Mouse (Mus musculus) CH12.LX (cell line): ENCODE data around the gene Map1lc3b. TPM values are rescaled to one million over a fixed set of nuclear protein-coding genes. Genes with fewer than 3 reads are reported as not detected.

Experiments used
- DNase-seq: peaks from one replicate; pipeline ENCODE4 v3.0.0-alpha.2; 2013; ENCODE audit errors: extremely low read depth
- H3K27ac ChIP-seq: 2 replicates; pipeline ENCODE4 v1.5.1; 2012; ENCODE audit warnings: low read depth, mild to moderate bottlenecking, control low read depth, moderate library complexity; ENCODE audit not compliant: insufficient read depth
- H3K27me3 ChIP-seq: replicated peaks from 2 replicates; pipeline ENCODE3; 2012; ENCODE audit warnings: inconsistent platforms
- H3K36me3 ChIP-seq, 2 experiments: replicated peaks in 1 of 2; 2 replicates each; pipeline versions ENCODE3 to v1.6.1; 2012; ENCODE audit warnings: inconsistent platforms in 1 of 2, low read length in 1 of 2, mild to moderate bottlenecking in 1 of 2, mixed read lengths in 1 of 2, moderate library complexity in 1 of 2; ENCODE audit not compliant: control insufficient read depth in 1 of 2, insufficient read depth in 1 of 2
- H3K4me1 ChIP-seq, 2 experiments: 2 replicates each; pipeline ENCODE4 v1.6.1; 2012; ENCODE audit warnings: inconsistent platforms in 1 of 2, moderate library complexity in 1 of 2; ENCODE audit not compliant: insufficient read depth in 2 of 2, control insufficient read depth in 1 of 2
- H3K4me2 ChIP-seq: 2 replicates; pipeline ENCODE4 v1.6.1; 2012; ENCODE audit warnings: low read depth, mild to moderate bottlenecking, control low read depth; ENCODE audit not compliant: poor library complexity, insufficient read depth, severe bottlenecking
- H3K4me3 ChIP-seq, 3 experiments: fragments of 150-350 bp in 1 of 3; sonication (generic) in 1 of 3; replicated peaks in 1 of 3; 2 replicates each; pipeline versions ENCODE3 to v1.5.1; 2011 to 2012; ENCODE audit warnings: low read depth in 2 of 3, low read length in 2 of 3, mild to moderate bottlenecking in 2 of 3, moderate library complexity in 2 of 3, control low read depth in 1 of 3, improper control_type of control experiment in 1 of 3, inconsistent platforms in 1 of 3, mixed read lengths in 1 of 3; ENCODE audit not compliant: poor library complexity in 1 of 3
- H3K79me2 ChIP-seq: replicated peaks from 2 replicates; pipeline ENCODE4 v1.6.1; 2012; ENCODE audit warnings: mild to moderate bottlenecking, moderate library complexity; ENCODE audit not compliant: control insufficient read depth, poor library complexity, insufficient read depth, severe bottlenecking; ENCODE audit errors: extremely low read depth
- H3K9ac ChIP-seq: 2 replicates; pipeline ENCODE4 v1.6.1; 2012; ENCODE audit warnings: low read depth, mild to moderate bottlenecking, control low read depth, moderate library complexity; ENCODE audit not compliant: insufficient read depth
- H3K9me3 ChIP-seq: replicated peaks from 2 replicates; pipeline ENCODE3; 2012; ENCODE audit warnings: low read length, inconsistent platforms, mixed read lengths
- BHLHE40 ChIP-seq: IDR thresholded peaks from 2 replicates; pipeline ENCODE4 v1.6.1; 2011; ENCODE audit warnings: mild to moderate bottlenecking, low read depth, low read length, improper control_type of control experiment
- CHD1 ChIP-seq: IDR thresholded peaks from 2 replicates; pipeline ENCODE4 v1.6.1; 2012; ENCODE audit warnings: low read depth, low read length, improper control_type of control experiment, inconsistent platforms
- CHD2 ChIP-seq: IDR thresholded peaks from 2 replicates; pipeline ENCODE4 v1.6.1; 2011; ENCODE audit warnings: low read length, improper control_type of control experiment
- CTCF ChIP-seq, 2 experiments: IDR thresholded peaks in 1 of 2; conservative IDR thresholded peaks in 1 of 2; 2 replicates each; pipeline ENCODE4 v1.5.1; 2011 to 2012; ENCODE audit warnings: low read depth in 2 of 2, low read length in 2 of 2, improper control_type of control experiment in 1 of 2, inconsistent platforms in 1 of 2, mild to moderate bottlenecking in 1 of 2, moderate library complexity in 1 of 2
- ELF1 ChIP-seq: IDR thresholded peaks from 2 replicates; pipeline ENCODE4 v1.6.1; 2014; ENCODE audit warnings: low read depth, mild to moderate bottlenecking, inconsistent platforms, low read length, improper control_type of control experiment
- ETS1 ChIP-seq: conservative IDR thresholded peaks from 2 replicates; pipeline ENCODE4 v1.6.1; 2012; ENCODE audit warnings: low read depth, mild to moderate bottlenecking, inconsistent platforms, low read length, improper control_type of control experiment, moderate library complexity
- GABPA ChIP-seq: IDR thresholded peaks from 2 replicates; pipeline ENCODE4 v1.6.1; 2012; ENCODE audit warnings: low read depth, low read length, improper control_type of control experiment, inconsistent platforms; ENCODE audit not compliant: insufficient replicate concordance
- HCFC1 ChIP-seq: IDR thresholded peaks from 2 replicates; pipeline ENCODE4 v1.6.1; 2012; ENCODE audit warnings: low read depth, mild to moderate bottlenecking, inconsistent platforms, low read length, improper control_type of control experiment
- IRF4 ChIP-seq: IDR thresholded peaks from 2 replicates; pipeline ENCODE4 v1.6.1; 2014; ENCODE audit warnings: low read depth, mild to moderate bottlenecking, inconsistent platforms, low read length, improper control_type of control experiment
- JUN ChIP-seq: IDR thresholded peaks from 2 replicates; pipeline ENCODE4 v1.6.1; 2011; ENCODE audit warnings: low read depth, mild to moderate bottlenecking, low read length, improper control_type of control experiment, moderate library complexity; ENCODE audit not compliant: insufficient read depth
- KAT2A ChIP-seq: IDR thresholded peaks from 2 replicates; pipeline ENCODE4 v1.6.1; 2012; ENCODE audit warnings: low read length, improper control_type of control experiment, inconsistent platforms; ENCODE audit not compliant: insufficient replicate concordance
- MAX ChIP-seq: IDR thresholded peaks from 2 replicates; pipeline ENCODE4 v1.6.1; 2011; ENCODE audit warnings: low read length, improper control_type of control experiment
- MYC ChIP-seq: IDR thresholded peaks from 2 replicates; pipeline ENCODE4 v1.6.1; 2011; ENCODE audit warnings: low read depth, mild to moderate bottlenecking, improper control_type of control experiment, low read length
- NELFE ChIP-seq: IDR thresholded peaks from 2 replicates; pipeline ENCODE4 v1.6.1; 2011; ENCODE audit warnings: low read depth, low read length, improper control_type of control experiment
- NRF1 ChIP-seq: IDR thresholded peaks from 2 replicates; pipeline ENCODE4 v1.6.1; 2014; ENCODE audit warnings: low read depth, mild to moderate bottlenecking, inconsistent platforms, low read length, improper control_type of control experiment, moderate library complexity
- PAX5 ChIP-seq: IDR thresholded peaks from 2 replicates; pipeline ENCODE4 v1.6.1; 2012; ENCODE audit warnings: low read length, inconsistent platforms, mixed read lengths
- POLR2AphosphoS2 ChIP-seq: IDR thresholded peaks from 2 replicates; pipeline ENCODE4 v1.6.1; 2011; ENCODE audit warnings: low read depth, low read length, improper control_type of control experiment
- RAD21 ChIP-seq: IDR thresholded peaks from 2 replicates; pipeline ENCODE4 v1.6.1; 2011; ENCODE audit warnings: low read depth, mild to moderate bottlenecking, low read length, improper control_type of control experiment, moderate library complexity
- RCOR1 ChIP-seq: conservative IDR thresholded peaks from 2 replicates; pipeline ENCODE4 v1.6.1; 2012; ENCODE audit warnings: low read depth, mild to moderate bottlenecking, inconsistent platforms, low read length, improper control_type of control experiment
- SIN3A ChIP-seq: IDR thresholded peaks from 2 replicates; pipeline ENCODE4 v1.6.1; 2012; ENCODE audit warnings: low read length, improper control_type of control experiment, inconsistent platforms
- SMC3 ChIP-seq: IDR thresholded peaks from 2 replicates; pipeline ENCODE4 v1.6.1; 2011; ENCODE audit warnings: low read depth, low read length, improper control_type of control experiment
- TCF12 ChIP-seq: IDR thresholded peaks from 2 replicates; pipeline ENCODE4 v1.6.1; 2014; ENCODE audit warnings: low read depth, mild to moderate bottlenecking, inconsistent platforms, low read length, improper control_type of control experiment
- ZC3H11A ChIP-seq: IDR thresholded peaks from 2 replicates; pipeline ENCODE4 v1.6.1; 2012; ENCODE audit warnings: low read depth, mild to moderate bottlenecking, inconsistent platforms, low read length, improper control_type of control experiment
- ZKSCAN1 ChIP-seq: IDR thresholded peaks from 2 replicates; pipeline ENCODE4 v1.6.1; 2012; ENCODE audit warnings: low read depth, inconsistent platforms, low read length, improper control_type of control experiment, borderline replicate concordance
- dilution Hi-C: fragments of 300-500 bp; cut with MboI; formaldehyde crosslinking; loops from 2 replicates; pipeline ENCODE4 v1.14.3; 2020; ENCODE audit warnings: low sequenced_read_pairs; ENCODE audit not compliant: extremely low pct_unique_long_range_greater_than_20kb, extremely low pct_ligation_motif_present
- in situ Hi-C: fragments of 300-500 bp; cut with MboI; formaldehyde crosslinking; loops from 3 replicates; pipeline ENCODE4 v1.14.3; 2019; ENCODE audit warnings: low sequenced_read_pairs, low pct_ligation_motif_present, low pct_unique_long_range_greater_than_20kb, mixed read lengths
- polyA plus RNA-seq: library from polyadenylated mRNA; unstranded; fragments of >175 nt; gene quantifications from 2 replicates; pipeline ENCODE4 v1.2.1, GENCODE M21; 2012; ENCODE audit warnings: low read depth; ENCODE audit not compliant: insufficient read length
- total RNA-seq, 2 experiments: library from RNA; depleted of rRNA; stranded (reverse); fragments of 300-350 nt in 1 of 2; fragments of >200 nt in 1 of 2; gene quantifications; 2 replicates each; pipeline ENCODE4 v1.2.3; 2012 to 2014

Gene Map1lc3b
- total and polyA plus RNA-seq, 3 experiments: 45.7 to 55.8 (median 48.9) TPM

DNA sequence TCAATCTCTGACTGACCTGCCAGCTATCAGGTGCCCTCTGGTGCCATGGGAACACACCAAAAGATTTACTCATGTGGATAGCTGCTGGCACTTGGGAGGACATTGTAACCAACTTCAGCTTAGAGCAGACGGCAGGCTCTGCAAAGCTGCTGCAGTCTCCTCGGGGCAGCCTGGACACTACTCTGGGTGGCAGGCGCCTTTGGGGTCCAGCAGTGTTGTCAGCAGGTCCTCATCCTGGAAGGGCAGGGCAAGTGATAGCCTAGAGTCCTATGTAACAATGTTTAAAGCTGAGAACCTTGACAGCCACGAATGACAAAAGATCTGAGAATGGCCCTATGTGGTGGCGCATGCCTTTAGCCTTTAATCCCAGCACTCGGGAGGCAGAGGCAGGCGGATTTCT lies 8.0 kb downstream of the Map1lc3b start:
- H3K9ac ChIP-seq: no peak overlapping the region
- no peaks in the 10 kb centered on the region for H3K9me3 ChIP-seq
- H3K27ac ChIP-seq: no peak overlapping the region
- peaks cover 2% of the 10 kb centered on the region for H3K79me2 ChIP-seq
- in situ Hi-C loops: loop anchor here (25.0 kb wide), 1 partner anchor 839 kb away; the partner anchor contains the start of genes Cyba and Mvd
- dilution Hi-C loops: no loop called here
- H3K27me3 ChIP-seq: no peaks in the 10 kb centered on the region
- TF ChIP-seq RCOR1: no peak
- TF ChIP-seq CHD2: no peak
- TF ChIP-seq NELFE: no peak
- no peak for TF ChIP-seq IRF4
- no peak for TF ChIP-seq ZKSCAN1
- TF ChIP-seq ELF1: no peak
- TF ChIP-seq ETS1: no peak
- TF ChIP-seq KAT2A: no peak
- no peak for TF ChIP-seq PAX5
- TF ChIP-seq CHD1: no peak
- TF ChIP-seq GABPA: no peak
- no peak for TF ChIP-seq TCF12
- no peak for TF ChIP-seq BHLHE40
- TF ChIP-seq NRF1: no peak
- TF ChIP-seq RAD21: no peak
- no peak for TF ChIP-seq HCFC1
- no peak for TF ChIP-seq JUN
- no peak for TF ChIP-seq ZC3H11A
- no peak for TF ChIP-seq SIN3A
- DNase-seq: no peak
- no peaks in the 10 kb centered on the region for H3K4me1 ChIP-seq
- H3K4me3 ChIP-seq: no peak overlapping the region
- H3K36me3 ChIP-seq: peaks cover 40 to 57% of the 10 kb centered on the region in 2 experiments
- no peak overlapping the region for H3K4me2 ChIP-seq

DNA sequence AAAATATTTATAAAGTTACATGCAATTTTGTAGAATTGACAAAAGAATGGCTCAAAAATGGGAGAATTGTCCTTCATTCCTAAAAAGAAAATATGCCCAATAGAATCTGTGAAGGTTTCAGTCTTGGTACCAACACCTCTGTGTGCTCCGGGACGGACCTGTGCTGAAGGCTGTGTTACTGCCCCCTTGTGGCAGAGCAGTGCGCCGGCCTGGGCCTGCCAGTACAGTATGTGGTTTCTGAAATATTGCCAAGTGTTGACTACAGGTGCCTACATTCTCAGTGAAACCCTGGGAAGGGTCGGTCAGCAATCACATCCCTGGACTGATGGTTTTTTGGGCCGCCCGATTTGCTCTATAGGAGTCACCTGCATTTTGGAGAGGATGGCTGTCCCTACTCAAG lies 8.7 kb downstream of the Map1lc3b start:
- Histone ChIP-seq H3K27ac (no peak overlapping the region), H3K9ac (no peak overlapping the region), H3K9me3 (no peaks in the 10 kb centered on the region), H3K4me2 (no peak overlapping the region), H3K36me3 (peaks cover 33 to 50% of the 10 kb centered on the region in 2 experiments), H3K79me2 (no peaks in the 10 kb centered on the region), H3K4me3 (no peak overlapping the region), H3K4me1 (no peaks in the 10 kb centered on the region), H3K27me3 (no peaks in the 10 kb centered on the region)
- DNase-seq: peak; percentile 74
- in situ Hi-C loops: loop anchor here (25.0 kb wide), 1 partner anchor 838 kb away; the partner anchor contains the start of genes Cyba and Mvd
- dilution Hi-C loops: no loop called here
- TF ChIP-seq CTCF (conservative IDR thresholded peaks at IDR 0.05 in 1 of 2, IDR thresholded peaks at IDR 0.05 in 1 of 2; ENCODE audit: low read depth in 2 of 2, low read length in 2 of 2) (peak; percentile 85 to 90), TCF12 (0 out of 2 replicates have a peak, but pooled peaks have one; percentile 31), RAD21 (peak; percentile 47), JUN (no peak), IRF4 (0 out of 2 replicates have a peak, but pooled peaks have one; percentile 20), MYC (no peak), MAX (no peak), POLR2AphosphoS2 (peak; percentile 59; the same call in 1 of the 2 replicates), SMC3 (peak; percentile 90), RCOR1 (no peak)
